Mouse (Mus musculus): ENCODE results near the gene Zcchc24. TPM values are rescaled to one million over a fixed set of nuclear protein-coding genes. Genes with fewer than 3 reads are reported as not detected.

The Zcchc24 gene
- polyA plus RNA-seq, 1 experiment from 2014 or later: 11.4 TPM

- H3K9me3 ChIP-seq (ENCODE audit: control insufficient read depth, low read length): no peaks in the 10 kb centered on the region
- peaks cover 5% of the 10 kb centered on the region; the same call in 1 of the 2 replicates for H3K4me1 ChIP-seq (ENCODE audit: control insufficient read depth, insufficient read depth, low read length)
- no peak overlapping the region for H3K9ac ChIP-seq (ENCODE audit: low read length)
- DNase-seq (ENCODE audit: low spot score, missing footprints) (peak; percentile 91), ATAC-seq (ENCODE audit: low FRiP score) (no peak)
- H3K4me3 ChIP-seq (ENCODE audit: low read depth, low read length): no peak overlapping the region
- H3K27me3 ChIP-seq (ENCODE audit: control insufficient read depth, insufficient read depth, low read length): no peaks in the 10 kb centered on the region
- WGBS: 69% methylated on average over 5 of the region's 5 CpGs
- no peak overlapping the region for H3K27ac ChIP-seq (ENCODE audit: low read depth, low read length)
- H3K4me2 ChIP-seq: no peak overlapping the region
- no peaks in the 10 kb centered on the region for H3K36me3 ChIP-seq (ENCODE audit: control insufficient read depth, insufficient read depth, low read length)
Measured at GRCm38 (mm10) chr14:25707691-25708181, 61.1 kb downstream of the Zcchc24 start.

- H3K9ac ChIP-seq (ENCODE audit: low read length): no peak overlapping the region
- H3K4me1 ChIP-seq (ENCODE audit: control insufficient read depth, insufficient read depth, low read length): no peaks in the 10 kb centered on the region
- no peaks in the 10 kb centered on the region for H3K9me3 ChIP-seq (ENCODE audit: control insufficient read depth, low read length)
- no peak overlapping the region for H3K4me2 ChIP-seq
- peak; percentile 58; the same call in 1 of the 2 replicates for ATAC-seq (ENCODE audit: low FRiP score)
- H3K4me3 ChIP-seq (ENCODE audit: low read depth, low read length): no peak overlapping the region
- H3K27me3 ChIP-seq (ENCODE audit: control insufficient read depth, insufficient read depth, low read length): no peaks in the 10 kb centered on the region
- H3K27ac ChIP-seq (ENCODE audit: low read depth, low read length): no peak overlapping the region
- DNase-seq (ENCODE audit: low spot score, missing footprints): peak; percentile 93
- H3K36me3 ChIP-seq (ENCODE audit: control insufficient read depth, insufficient read depth, low read length): peaks cover 10% of the 10 kb centered on the region; the same call in 1 of the 2 replicates
Measured at GRCm38 (mm10) chr14:25701986-25702385, 66.9 kb downstream of the Zcchc24 start.

- Histone ChIP-seq H3K36me3 (ENCODE audit: control insufficient read depth, insufficient read depth, low read length) (peaks cover 10% of the 10 kb centered on the region; the same call in 1 of the 2 replicates), H3K4me1 (ENCODE audit: control insufficient read depth, insufficient read depth, low read length) (peaks cover 15% of the 10 kb centered on the region), H3K4me2 (no peak overlapping the region), H3K27me3 (ENCODE audit: control insufficient read depth, insufficient read depth, low read length) (no peaks in the 10 kb centered on the region), H3K9me3 (ENCODE audit: control insufficient read depth, low read length) (no peaks in the 10 kb centered on the region), H3K4me3 (ENCODE audit: low read depth, low read length) (no peak overlapping the region), H3K9ac (ENCODE audit: low read length) (no peak overlapping the region), H3K27ac (ENCODE audit: low read depth, low read length) (no peak overlapping the region)
- WGBS: 83% methylated on average over 2 of the region's 2 CpGs
- DNase-seq (ENCODE audit: low spot score, missing footprints): no peak
- no peak for ATAC-seq (ENCODE audit: low FRiP score)
Measured at GRCm38 (mm10) chr14:25696356-25696755, 72.5 kb downstream of the Zcchc24 start.

GRCm38 (mm10) chr14:25695059-25695458 is 73.8 kb downstream of the Zcchc24 start:
- Histone ChIP-seq H3K4me1 (ENCODE audit: control insufficient read depth, insufficient read depth, low read length) (peaks cover 15% of the 10 kb centered on the region), H3K36me3 (ENCODE audit: control insufficient read depth, insufficient read depth, low read length) (peaks cover 9% of the 10 kb centered on the region; the same call in 1 of the 2 replicates), H3K9me3 (ENCODE audit: control insufficient read depth, low read length) (no peaks in the 10 kb centered on the region), H3K4me2 (peak overlapping the region; percentile 91), H3K27me3 (ENCODE audit: control insufficient read depth, insufficient read depth, low read length) (no peaks in the 10 kb centered on the region), H3K27ac (ENCODE audit: low read depth, low read length) (no peak overlapping the region), H3K4me3 (ENCODE audit: low read depth, low read length) (peak overlapping the region; percentile 83), H3K9ac (ENCODE audit: low read length) (peak overlapping the region; percentile 85; the same call in 1 of the 2 replicates)
- no peak for ATAC-seq (ENCODE audit: low FRiP score)
- no peak for DNase-seq (ENCODE audit: low spot score, missing footprints)
- 76% methylated on average over 6 of the region's 6 CpGs for WGBS

GRCm38 (mm10) chr14:25694569-25694897 is 74.3 kb downstream of the Zcchc24 start:
- H3K27ac ChIP-seq (ENCODE audit: low read depth, low read length): no peak overlapping the region
- peak overlapping the region; percentile 83 for H3K4me3 ChIP-seq (ENCODE audit: low read depth, low read length)
- no peaks in the 10 kb centered on the region for H3K27me3 ChIP-seq (ENCODE audit: control insufficient read depth, insufficient read depth, low read length)
- peak overlapping the region; percentile 85 for H3K9ac ChIP-seq (ENCODE audit: low read length)
- H3K9me3 ChIP-seq (ENCODE audit: control insufficient read depth, low read length): no peaks in the 10 kb centered on the region
- 2% methylated on average over 10 of the region's 10 CpGs for WGBS
- ATAC-seq (ENCODE audit: low FRiP score) (no peak; the same call in 1 of the 2 replicates), DNase-seq (ENCODE audit: low spot score, missing footprints) (no peak)
- peaks cover 6% of the 10 kb centered on the region; the same call in 1 of the 2 replicates for H3K36me3 ChIP-seq (ENCODE audit: control insufficient read depth, insufficient read depth, low read length)
- H3K4me1 ChIP-seq (ENCODE audit: control insufficient read depth, insufficient read depth, low read length): peaks cover 15% of the 10 kb centered on the region
- peak overlapping the region; percentile 91 for H3K4me2 ChIP-seq

- DNase-seq (ENCODE audit: low spot score, missing footprints): peak; percentile 100
- no peaks in the 10 kb centered on the region for H3K9me3 ChIP-seq (ENCODE audit: control insufficient read depth, low read length)
Measured at GRCm38 (mm10) chr14:25693888-25694568, 74.8 kb downstream of the Zcchc24 start, which contains the start of gene Ppif. Gene Ppif, plus strand, starts transcription at chr14:25694154.

GRCm38 (mm10) chr14:25693271-25693887 is 75.5 kb downstream of the Zcchc24 start:
- no peaks in the 10 kb centered on the region for H3K9me3 ChIP-seq (ENCODE audit: control insufficient read depth, low read length)
- DNase-seq (ENCODE audit: low spot score, missing footprints) (no peak), ATAC-seq (ENCODE audit: low FRiP score) (peak; percentile 45; the same call in 1 of the 2 replicates)
- 74% methylated on average over 6 of the region's 6 CpGs for WGBS
- peak overlapping the region; percentile 91; the same call in 1 of the 2 replicates for H3K4me2 ChIP-seq
- peaks cover 3% of the 10 kb centered on the region; the same call in 1 of the 2 replicates for H3K36me3 ChIP-seq (ENCODE audit: control insufficient read depth, insufficient read depth, low read length)
- H3K27ac ChIP-seq (ENCODE audit: low read depth, low read length): no peak overlapping the region
- H3K27me3 ChIP-seq (ENCODE audit: control insufficient read depth, insufficient read depth, low read length): no peaks in the 10 kb centered on the region
- H3K9ac ChIP-seq (ENCODE audit: low read length): peak overlapping the region; percentile 85
- peak overlapping the region; percentile 83; the same call in 1 of the 2 replicates for H3K4me3 ChIP-seq (ENCODE audit: low read depth, low read length)
- H3K4me1 ChIP-seq (ENCODE audit: control insufficient read depth, insufficient read depth, low read length): peaks cover 15% of the 10 kb centered on the region

More at GRCm38 (mm10) chr14:25693888-25694568, 74.8 kb downstream of the Zcchc24 start, which contains the start of gene Ppif:
- Histone ChIP-seq H3K36me3 (ENCODE audit: control insufficient read depth, insufficient read depth, low read length) (peaks cover 6% of the 10 kb centered on the region; the same call in 1 of the 2 replicates), H3K9ac (ENCODE audit: low read length) (peak within 1 kb of the TSS; percentile 85), H3K27ac (ENCODE audit: low read depth, low read length) (no peak within 1 kb of the TSS; the same call in 1 of the 2 replicates), H3K4me3 (ENCODE audit: low read depth, low read length) (peak within 1 kb of the TSS; percentile 83), H3K4me2 (peak within 1 kb of the TSS; percentile 91), H3K27me3 (ENCODE audit: control insufficient read depth, insufficient read depth, low read length) (no peaks in the 10 kb centered on the region), H3K4me1 (ENCODE audit: control insufficient read depth, insufficient read depth, low read length) (peaks cover 15% of the 10 kb centered on the region)
- under 1% methylated on average over 65 of the region's 70 CpGs for WGBS
- peak; percentile 94 for ATAC-seq (ENCODE audit: low FRiP score)

- WGBS: 88% methylated on average over 10 of the region's 10 CpGs
- Histone ChIP-seq H3K9ac (ENCODE audit: low read length) (no peak overlapping the region), H3K36me3 (ENCODE audit: control insufficient read depth, insufficient read depth, low read length) (no peaks in the 10 kb centered on the region), H3K27ac (ENCODE audit: low read depth, low read length) (no peak overlapping the region), H3K4me1 (ENCODE audit: control insufficient read depth, insufficient read depth, low read length) (no peaks in the 10 kb centered on the region), H3K9me3 (ENCODE audit: control insufficient read depth, low read length) (no peaks in the 10 kb centered on the region), H3K27me3 (ENCODE audit: control insufficient read depth, insufficient read depth, low read length) (no peaks in the 10 kb centered on the region), H3K4me2 (no peak overlapping the region), H3K4me3 (ENCODE audit: low read depth, low read length) (no peak overlapping the region)
- ATAC-seq (ENCODE audit: low FRiP score) (no peak), DNase-seq (ENCODE audit: low spot score, missing footprints) (no peak)
Measured at GRCm38 (mm10) chr14:25686983-25687901, 81.6 kb downstream of the Zcchc24 start.
